Mouse (Mus musculus) retina, embryonic 14.5 days (tissue): ENCODE data around the gene Rin1.

ENCODE experiments used
- DNase-seq: peaks from one replicate; pipeline ENCODE4 v3.0.0-alpha.2; 2015; ENCODE audit warnings: low spot score

Gene Rin1

GRCm38 (mm10) chr19:5050047-5050905 lies at the start of gene Rin1:
TSS of gene Rin1 (plus strand) at chr19:5050481.
- DNase-seq = peak; percentile 62

GRCm38 (mm10) chr19:5001666-5002406 lies 48.4 kb upstream of the Rin1 start:
- DNase-seq = peak; percentile 91

GRCm38 (mm10) chr19:5003644-5004043 lies 46.6 kb upstream of the Rin1 start:
- peak; percentile 39 for DNase-seq

- DNase-seq = no peak
Measured at GRCm38 (mm10) chr19:5004925-5005324, 45.4 kb upstream of the Rin1 start.

- DNase-seq = no peak
Measured at GRCm38 (mm10) chr19:5013138-5013537, 37.1 kb upstream of the Rin1 start.

- peak; percentile 76 for DNase-seq
Measured at GRCm38 (mm10) chr19:5014961-5015398, 35.3 kb upstream of the Rin1 start.

GRCm38 (mm10) chr19:5016221-5016742 lies 34.0 kb upstream of the Rin1 start:
- DNase-seq = no peak

GRCm38 (mm10) chr19:5016782-5017181 lies 33.5 kb upstream of the Rin1 start:
- peak; percentile 80 for DNase-seq

GRCm38 (mm10) chr19:5017611-5018010 lies 32.7 kb upstream of the Rin1 start:
- no peak for DNase-seq

GRCm38 (mm10) chr19:5018191-5018590 lies 32.1 kb upstream of the Rin1 start:
- DNase-seq = no peak

- DNase-seq = no peak
Measured at GRCm38 (mm10) chr19:5021416-5021815, 28.9 kb upstream of the Rin1 start.

GRCm38 (mm10) chr19:5023621-5024479 lies 26.4 kb upstream of the Rin1 start, which contains the start of gene Slc29a2:
TSS of gene Slc29a2 (plus strand) at chr19:5023860.
- peak; percentile 95 for DNase-seq

GRCm38 (mm10) chr19:5026111-5026510 lies 24.2 kb upstream of the Rin1 start:
- no peak for DNase-seq

GRCm38 (mm10) chr19:5032686-5033085 lies 17.6 kb upstream of the Rin1 start:
- DNase-seq = no peak

GRCm38 (mm10) chr19:5036577-5036976 lies 13.7 kb upstream of the Rin1 start:
- DNase-seq = no peak

GRCm38 (mm10) chr19:5037678-5038571 lies 12.4 kb upstream of the Rin1 start:
- DNase-seq = peak; percentile 95

GRCm38 (mm10) chr19:5038709-5039156 lies 11.5 kb upstream of the Rin1 start, which contains the start of the genes B4gat1 and AC124502.3:
TSS of gene B4gat1 (plus strand) at chr19:5038826.
TSS of gene AC124502.3 (plus strand) at chr19:5038891.
- DNase-seq = peak; percentile 94

GRCm38 (mm10) chr19:5039301-5040114 lies 10.8 kb upstream of the Rin1 start:
- no peak for DNase-seq

- peak; percentile 94 for DNase-seq
Measured at GRCm38 (mm10) chr19:5040862-5041523, 9.3 kb upstream of the Rin1 start, which contains the start of gene Brms1. TSS of gene Brms1 (plus strand) at chr19:5041354.
